Mouse (Mus musculus): Measurements from ENCODE around the gene Tnfrsf23. TPM values are rescaled to one million over a fixed set of nuclear protein-coding genes. Genes with fewer than 3 reads are reported as not detected.

Gene Tnfrsf23
- 1.8 TPM for polyA plus RNA-seq (2015; fragmentation: Illumina TruSeq; extraction: RNeasy Lipid Tissue Mini Kit (QIAGEN cat#74804); ENCODE audit: insufficient read depth, low read depth, low replicate concordance)

DNA sequence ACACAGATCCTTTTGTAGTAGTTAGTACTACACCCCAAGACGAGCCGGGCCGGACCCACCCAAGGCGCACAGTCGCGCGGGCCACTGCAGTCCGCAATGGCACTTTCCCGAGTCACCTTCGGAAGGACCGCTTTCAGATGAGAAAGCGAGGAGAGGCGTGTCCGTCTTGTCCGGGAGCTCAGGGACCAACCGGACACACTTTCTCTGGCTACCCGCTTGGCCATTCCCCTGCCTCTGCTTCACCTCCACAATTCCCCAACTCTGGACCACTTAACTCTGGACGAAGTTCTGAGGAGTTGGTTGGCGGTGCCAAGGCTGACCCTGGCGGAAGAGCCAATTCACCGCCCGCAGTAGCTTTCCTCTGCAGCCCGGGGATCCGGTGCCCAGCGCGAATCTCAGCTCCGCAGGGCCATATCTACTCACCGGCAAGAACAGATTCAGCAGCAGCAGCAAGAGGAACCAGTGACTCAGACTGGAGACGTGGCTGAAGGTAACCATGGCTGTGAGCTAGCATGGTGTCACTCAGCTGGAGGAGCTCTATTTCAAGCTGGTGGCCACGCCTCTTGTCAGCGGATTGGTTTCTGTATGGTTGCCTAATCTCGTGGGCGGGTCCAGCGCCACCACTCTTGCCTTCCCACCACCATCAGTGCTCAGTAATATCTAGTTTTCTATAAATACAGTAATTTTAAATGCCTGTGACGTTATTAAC, at the start of gene Tnfrsf23:
Gene Tnfrsf23, minus strand, starts transcription at position 514 of the 709 bp plus-strand sequence.

DNA sequence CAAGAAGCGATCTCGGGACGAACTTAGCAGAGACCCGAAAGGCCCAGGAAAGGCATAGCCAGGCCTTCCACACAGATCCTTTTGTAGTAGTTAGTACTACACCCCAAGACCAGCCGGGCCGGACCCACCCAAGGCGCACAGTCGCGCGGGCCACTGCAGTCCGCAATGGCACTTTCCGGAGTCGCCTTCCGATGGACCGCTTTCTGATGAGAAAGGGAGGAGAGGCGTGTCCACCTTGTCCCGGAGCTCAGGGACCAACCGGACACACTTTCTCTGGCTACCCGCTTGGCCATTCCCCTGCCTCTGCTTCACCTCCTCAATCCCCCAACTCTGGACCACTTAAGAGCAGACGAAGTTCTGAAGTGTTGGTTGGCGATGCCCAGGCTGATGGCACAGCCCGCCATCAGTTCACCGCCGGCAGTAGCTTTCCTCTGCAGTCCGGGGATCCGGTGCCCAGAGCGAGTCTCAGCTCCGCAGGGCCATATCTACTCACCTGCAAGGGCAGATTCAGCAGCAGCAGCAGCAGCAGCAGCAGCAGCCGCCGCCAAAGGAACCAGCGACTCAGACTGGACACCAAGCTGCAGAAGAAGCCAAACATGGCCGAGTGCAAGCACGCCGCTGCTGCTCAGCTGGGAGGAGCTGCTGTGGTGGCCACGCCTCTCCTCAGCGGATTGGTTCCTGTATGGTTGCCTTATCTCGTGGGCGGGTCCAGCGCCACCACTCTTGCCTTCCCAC, 36.5 kb downstream of the Tnfrsf23 start, which contains the start of gene Tnfrsf22:
Gene Tnfrsf22, minus strand, starts transcription at position 628 of the 735 bp plus-strand sequence.

DNA sequence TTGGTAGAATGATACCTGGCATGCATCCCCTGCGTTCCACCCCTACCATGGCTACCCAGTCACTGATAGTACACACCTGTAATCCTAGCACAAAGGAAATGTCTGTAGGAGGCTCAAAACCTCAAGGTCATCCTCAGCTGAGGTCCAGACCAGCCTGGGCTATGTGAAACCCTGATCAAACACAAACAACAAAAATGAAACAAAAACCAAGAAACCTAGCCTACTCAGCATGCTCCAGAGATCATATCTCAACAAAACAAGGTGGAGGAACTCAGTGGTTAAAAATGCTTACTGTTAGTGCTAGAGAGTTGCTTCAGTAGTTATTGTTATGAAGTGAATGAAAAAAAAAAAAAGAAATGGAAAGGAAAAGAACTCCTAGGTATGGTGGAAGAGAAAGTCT, 57.1 kb downstream of the Tnfrsf23 start, which contains the start of gene Tnfrsf26:
Gene Tnfrsf26, minus strand, starts transcription at position 183 of the 400 bp plus-strand sequence.

Other genes with a start within 250 kb of the Tnfrsf23 start
- 4.6 TPM for gene Cdkn1c, start 224.8 kb downstream of the Tnfrsf23 start, polyA plus RNA-seq (2015; fragmentation: Illumina TruSeq; extraction: RNeasy Lipid Tissue Mini Kit (QIAGEN cat#74804); ENCODE audit: insufficient read depth, low read depth, low replicate concordance)
- 1.2 TPM for gene Slc22a18, start 212.1 kb downstream of the Tnfrsf23 start, polyA plus RNA-seq (2015; fragmentation: Illumina TruSeq; extraction: RNeasy Lipid Tissue Mini Kit (QIAGEN cat#74804); ENCODE audit: insufficient read depth, low read depth, low replicate concordance)
- gene Phlda2, start 182.7 kb downstream of the Tnfrsf23 start, polyA plus RNA-seq (2015; fragmentation: Illumina TruSeq; extraction: RNeasy Lipid Tissue Mini Kit (QIAGEN cat#74804); ENCODE audit: insufficient read depth, low read depth, low replicate concordance) = 1.7 TPM
- 19.0 TPM for gene Nap1l4, start 136.8 kb downstream of the Tnfrsf23 start, polyA plus RNA-seq (2015; fragmentation: Illumina TruSeq; extraction: RNeasy Lipid Tissue Mini Kit (QIAGEN cat#74804); ENCODE audit: insufficient read depth, low read depth, low replicate concordance)
- 83.8 TPM for gene Cars, start 85.8 kb downstream of the Tnfrsf23 start, polyA plus RNA-seq (2015; fragmentation: Illumina TruSeq; extraction: RNeasy Lipid Tissue Mini Kit (QIAGEN cat#74804); ENCODE audit: insufficient read depth, low read depth, low replicate concordance)
- 0.94 TPM for gene Tnfrsf26, start 57.1 kb downstream of the Tnfrsf23 start, polyA plus RNA-seq (2015; fragmentation: Illumina TruSeq; extraction: RNeasy Lipid Tissue Mini Kit (QIAGEN cat#74804); ENCODE audit: insufficient read depth, low read depth, low replicate concordance)
- gene Tnfrsf22, start 36.2 kb downstream of the Tnfrsf23 start, polyA plus RNA-seq (2015; fragmentation: Illumina TruSeq; extraction: RNeasy Lipid Tissue Mini Kit (QIAGEN cat#74804); ENCODE audit: insufficient read depth, low read depth, low replicate concordance) = 3.2 TPM
- gene Osbpl5, start 71.1 kb upstream of the Tnfrsf23 start, polyA plus RNA-seq (2015; fragmentation: Illumina TruSeq; extraction: RNeasy Lipid Tissue Mini Kit (QIAGEN cat#74804); ENCODE audit: insufficient read depth, low read depth, low replicate concordance) = 6.5 TPM
- not detected for gene Mrgprg, start 81.1 kb upstream of the Tnfrsf23 start, polyA plus RNA-seq (2015; fragmentation: Illumina TruSeq; extraction: RNeasy Lipid Tissue Mini Kit (QIAGEN cat#74804); ENCODE audit: insufficient read depth, low read depth, low replicate concordance)
- 1.1 TPM for gene Mrgpre, start 98.6 kb upstream of the Tnfrsf23 start, polyA plus RNA-seq (2015; fragmentation: Illumina TruSeq; extraction: RNeasy Lipid Tissue Mini Kit (QIAGEN cat#74804); ENCODE audit: insufficient read depth, low read depth, low replicate concordance)
- 4.0 TPM for gene Nadsyn1, start 137.0 kb upstream of the Tnfrsf23 start, polyA plus RNA-seq (2015; fragmentation: Illumina TruSeq; extraction: RNeasy Lipid Tissue Mini Kit (QIAGEN cat#74804); ENCODE audit: insufficient read depth, low read depth, low replicate concordance)
- 6.1 TPM for gene Dhcr7, start 137.3 kb upstream of the Tnfrsf23 start, polyA plus RNA-seq (2015; fragmentation: Illumina TruSeq; extraction: RNeasy Lipid Tissue Mini Kit (QIAGEN cat#74804); ENCODE audit: insufficient read depth, low read depth, low replicate concordance)
- gene Gm498, start 181.0 kb upstream of the Tnfrsf23 start, polyA plus RNA-seq (2015; fragmentation: Illumina TruSeq; extraction: RNeasy Lipid Tissue Mini Kit (QIAGEN cat#74804); ENCODE audit: insufficient read depth, low read depth, low replicate concordance) = not detected